Mouse (Mus musculus) intestine, embryonic 15.5 days (tissue): Measurements from ENCODE around the gene Trim14. TPM values are rescaled to one million over a fixed set of nuclear protein-coding genes. Genes with fewer than 3 reads are reported as not detected.
A peak's percentile ranks its signal among the peaks of the same experiment; 100 is the strongest.

ENCODE experiments used
- ATAC-seq: fragments of 200-750 bp; cut with Nextera tagmentation; 2 replicates; pipeline ENCODE4 v1.8.0; 2017; ENCODE audit warnings: moderate TSS enrichment, moderate library complexity
- H3K27ac ChIP-seq: fragments of 300-500 bp; sonication (generic); 2 replicates; pipeline ENCODE4 v1.5.1; 2015; ENCODE audit warnings: mild to moderate bottlenecking, inconsistent platforms
- H3K27me3 ChIP-seq: fragments of 300-500 bp; sonication (generic); replicated peaks from 2 replicates; pipeline ENCODE4 v1.6.1; 2015; ENCODE audit warnings: inconsistent platforms
- H3K36me3 ChIP-seq: fragments of 300-500 bp; sonication (generic); 2 replicates; pipeline ENCODE4 v1.6.1; 2015; ENCODE audit warnings: inconsistent platforms
- H3K4me1 ChIP-seq: fragments of 300-500 bp; sonication (generic); replicated peaks from 2 replicates; pipeline ENCODE4 v1.6.1; 2015; ENCODE audit warnings: inconsistent platforms
- H3K4me2 ChIP-seq: fragments of 300-500 bp; sonication (generic); replicated peaks from 2 replicates; pipeline ENCODE4 v1.6.1; 2015; ENCODE audit warnings: mild to moderate bottlenecking, inconsistent platforms
- H3K4me3 ChIP-seq: fragments of 300-500 bp; sonication (generic); replicated peaks from 2 replicates; pipeline ENCODE4 v1.5.1; 2015; ENCODE audit warnings: inconsistent platforms
- H3K9ac ChIP-seq: fragments of 300-500 bp; sonication (generic); 2 replicates; pipeline ENCODE4 v1.6.1; 2015; ENCODE audit warnings: inconsistent platforms
- H3K9me3 ChIP-seq: fragments of 300-500 bp; sonication (generic); 2 replicates; pipeline ENCODE4 v1.6.1; 2016; ENCODE audit warnings: inconsistent platforms
- WGBS: fragments of 180-500 bp; shearing (Covaris S2); methylation state at CpG from one replicate; pipeline ENCODE4 v1.1.7; 2015; 5-methylcytosine and 5-hydroxymethylcytosine counted together
- polyA plus RNA-seq: library from polyadenylated mRNA; unstranded; fragments of >200 nt; fragmentation: Nextera tagmentation; extraction: Ambion mirVana; gene quantifications from 2 replicates; pipeline ENCODE4 v1.2.1, GENCODE M21; 2015

Gene Trim14
- polyA plus RNA-seq, 1 experiment from 2014 or later, result 12.6 TPM

DNA sequence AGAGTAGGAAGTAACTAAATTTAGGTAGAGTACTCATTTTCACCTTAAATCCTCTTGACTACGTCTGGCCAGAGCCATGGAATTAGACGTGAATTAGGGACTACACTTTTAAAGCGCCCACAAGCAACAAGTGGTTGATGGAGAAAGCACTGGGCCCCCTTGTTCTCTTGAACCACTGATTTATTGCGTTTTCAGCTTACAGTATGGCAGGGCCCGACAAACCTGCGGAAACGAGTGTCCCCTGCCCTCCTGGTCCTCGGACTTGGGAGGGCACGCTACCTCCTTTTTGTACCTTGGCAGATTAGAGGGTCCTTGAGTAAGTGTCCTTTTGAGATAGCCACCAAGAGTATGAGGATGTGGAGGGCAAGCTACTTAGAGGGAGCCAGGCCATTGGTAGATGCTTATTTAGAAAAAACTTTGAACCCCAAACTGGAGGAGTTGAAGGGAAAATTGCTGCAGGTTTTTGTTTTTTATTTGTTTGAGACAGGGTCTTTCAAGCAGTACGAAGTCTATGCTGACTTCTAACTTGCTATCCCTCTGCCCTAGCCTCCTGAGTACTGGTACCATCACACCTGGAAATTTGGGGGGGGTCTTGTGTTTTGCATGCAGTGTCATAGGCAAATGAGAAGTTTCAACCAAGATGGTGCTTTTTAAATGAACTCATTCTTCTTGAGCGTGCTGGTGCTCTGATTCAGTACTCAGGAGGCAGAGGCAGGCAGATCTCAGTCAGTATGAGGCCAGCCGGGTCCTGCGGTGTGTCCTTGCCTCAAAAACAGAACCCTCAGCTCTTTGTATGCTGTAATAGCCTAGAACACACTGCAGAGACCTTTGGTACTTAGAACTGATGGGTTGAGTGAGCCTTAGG lies 82.9 kb downstream of the Trim14 start:
- H3K9ac ChIP-seq, result peak overlapping the region; percentile 98
- WGBS, result 32% methylated on average over 13 of the region's 13 CpGs

GRCm38 (mm10) chr4:46452481-46452850 lies 83.5 kb downstream of the Trim14 start:
- Histone ChIP-seq H3K36me3 (no peaks in the 10 kb centered on the region), H3K9ac (peak overlapping the region; percentile 98), H3K27ac (peak overlapping the region; percentile 100), H3K4me2 (peak overlapping the region; percentile 80), H3K27me3 (no peaks in the 10 kb centered on the region), H3K9me3 (no peaks in the 10 kb centered on the region), H3K4me3 (peak overlapping the region; percentile 94), H3K4me1 (peaks cover 18% of the 10 kb centered on the region)
- peak; percentile 54 for ATAC-seq
- WGBS, result 0% methylated on average over 19 of the region's 19 CpGs

More for the DNA sequence above, 82.9 kb downstream of the Trim14 start:
- no peak for ATAC-seq
- Histone ChIP-seq H3K4me3 (peak overlapping the region; percentile 94), H3K4me1 (peaks cover 18% of the 10 kb centered on the region), H3K9me3 (no peaks in the 10 kb centered on the region), H3K27ac (peak overlapping the region; percentile 100), H3K27me3 (no peaks in the 10 kb centered on the region), H3K4me2 (peak overlapping the region; percentile 80), H3K36me3 (no peaks in the 10 kb centered on the region)

DNA sequence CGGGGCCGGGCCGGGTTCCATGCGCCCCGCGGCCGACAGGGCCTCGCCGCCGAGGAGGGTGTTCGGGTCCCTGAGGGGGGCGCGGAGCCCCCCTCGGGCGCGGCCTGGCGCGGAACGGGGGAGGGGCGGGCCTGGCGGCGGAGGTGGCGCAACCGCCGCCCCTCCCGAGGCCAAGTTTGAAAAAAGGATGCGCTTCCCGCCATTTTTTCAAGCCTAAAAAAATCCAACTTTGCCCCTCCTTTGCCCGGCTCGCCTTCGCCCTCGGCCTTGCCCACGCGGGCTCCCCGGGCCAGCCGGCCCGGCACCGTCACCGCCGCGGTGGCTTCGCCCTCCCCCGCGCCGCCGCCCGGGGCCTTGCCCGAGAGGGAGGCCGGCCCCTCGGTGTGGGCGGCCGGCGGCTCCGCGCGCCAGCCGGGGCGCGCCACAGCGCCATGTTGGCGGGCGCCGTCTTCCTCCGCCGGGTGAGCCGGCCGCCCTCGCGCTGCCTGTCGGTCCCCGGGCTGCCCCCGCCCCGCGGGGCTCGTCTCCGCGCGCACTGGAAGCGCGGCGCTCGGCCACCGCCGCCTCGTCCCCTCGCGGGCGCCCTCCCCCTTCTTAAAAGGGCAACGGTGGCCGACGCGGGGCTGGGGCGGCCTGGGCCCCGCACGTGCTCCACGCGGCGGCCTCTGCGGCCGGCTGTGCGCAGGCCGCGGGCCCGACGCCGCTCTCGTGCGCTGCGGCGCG lies 84.0 kb downstream of the Trim14 start:
- H3K4me2 ChIP-seq, result peak overlapping the region; percentile 80
- peak; percentile 50 for ATAC-seq
- H3K9ac ChIP-seq, result peak overlapping the region; percentile 98
- peaks cover 18% of the 10 kb centered on the region for H3K4me1 ChIP-seq
- WGBS, result under 1% methylated on average over 98 of the region's 111 CpGs
- no peaks in the 10 kb centered on the region for H3K27me3 ChIP-seq
- no peaks in the 10 kb centered on the region for H3K36me3 ChIP-seq
- H3K4me3 ChIP-seq, result peak overlapping the region; percentile 94
- H3K27ac ChIP-seq, result peak overlapping the region; percentile 100
- no peaks in the 10 kb centered on the region for H3K9me3 ChIP-seq

GRCm38 (mm10) chr4:46451240-46451757 lies 84.6 kb downstream of the Trim14 start:
- no peaks in the 10 kb centered on the region for H3K36me3 ChIP-seq
- H3K4me2 ChIP-seq, result peak overlapping the region; percentile 81
- H3K4me3 ChIP-seq, result peak overlapping the region; percentile 94
- H3K4me1 ChIP-seq, result peaks cover 14% of the 10 kb centered on the region
- WGBS, result under 1% methylated on average over 57 of the region's 70 CpGs
- peak overlapping the region; percentile 98 for H3K9ac ChIP-seq
- peak overlapping the region; percentile 100 for H3K27ac ChIP-seq
- peak; percentile 49 for ATAC-seq
- H3K9me3 ChIP-seq, result no peaks in the 10 kb centered on the region
- H3K27me3 ChIP-seq, result no peaks in the 10 kb centered on the region

DNA sequence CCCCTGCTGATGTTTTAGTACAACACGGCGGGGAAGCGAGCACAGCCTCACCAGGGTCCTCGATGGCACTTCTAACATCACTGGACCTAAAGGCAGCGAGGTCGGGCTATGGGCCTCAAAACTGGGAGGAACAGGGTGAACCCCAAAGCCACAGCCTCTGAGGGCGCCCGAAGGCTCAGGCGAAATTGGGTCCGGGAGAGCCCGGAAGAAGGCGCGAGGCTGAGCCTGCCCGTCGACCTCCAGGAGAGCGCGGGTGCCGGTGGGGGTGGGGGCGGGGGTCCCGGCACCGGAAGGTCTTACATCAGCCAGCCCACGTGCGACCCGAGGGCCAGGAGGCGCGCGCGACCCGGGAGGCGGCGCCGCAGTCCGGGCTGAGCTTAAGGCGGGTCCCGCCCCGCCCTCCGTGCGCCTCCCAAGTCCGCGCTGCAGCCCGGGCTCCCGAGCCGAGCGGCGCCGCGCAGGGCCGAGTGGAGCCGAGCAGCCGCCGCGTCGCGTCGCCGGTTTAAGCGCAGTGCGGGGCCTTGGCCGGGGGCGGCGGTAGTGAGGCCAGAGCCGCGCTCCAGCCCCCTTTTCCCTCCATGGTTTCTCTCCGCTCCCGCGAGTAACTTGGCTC lies 85.3 kb downstream of the Trim14 start, which contains the start of gene Anp32b:
Gene Anp32b, plus strand, starts transcription at position 384 of the 613 bp plus-strand sequence.
- Histone ChIP-seq H3K4me1 (peaks cover 14% of the 10 kb centered on the region), H3K27me3 (no peaks in the 10 kb centered on the region), H3K4me2 (peak within 1 kb of the TSS; percentile 81), H3K36me3 (no peaks in the 10 kb centered on the region), H3K4me3 (peak within 1 kb of the TSS; percentile 94), H3K9me3 (no peaks in the 10 kb centered on the region), H3K27ac (peak within 1 kb of the TSS; percentile 100), H3K9ac (peak within 1 kb of the TSS; percentile 98)
- peak; percentile 95 for ATAC-seq
- WGBS, result under 1% methylated on average over 53 of the region's 66 CpGs

DNA sequence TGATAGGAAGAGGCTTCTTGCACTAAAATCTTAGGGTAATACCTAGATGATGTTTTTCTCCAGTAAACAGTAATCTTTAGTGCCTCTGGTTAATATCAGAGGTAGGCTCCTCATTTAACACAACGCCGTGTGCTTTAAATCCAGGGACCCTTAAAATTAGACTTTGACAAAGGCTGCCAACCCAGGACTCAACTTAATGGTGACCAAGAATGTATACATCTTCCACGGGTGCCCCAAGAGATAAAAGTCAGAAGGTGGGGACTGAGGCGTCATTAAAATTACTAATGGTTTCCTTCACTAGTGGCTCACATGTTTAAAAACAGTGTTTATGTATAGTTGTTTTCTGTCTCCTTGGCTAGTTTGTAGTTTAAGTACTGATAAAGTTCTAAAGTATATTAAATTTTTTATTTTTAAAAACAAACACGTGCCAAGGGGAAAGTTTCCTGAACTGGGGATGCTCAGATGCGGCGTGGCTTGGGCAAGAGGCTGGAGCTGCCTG lies 85.9 kb downstream of the Trim14 start:
- Histone ChIP-seq H3K27me3 (no peaks in the 10 kb centered on the region), H3K4me1 (peaks cover 12% of the 10 kb centered on the region), H3K9me3 (no peaks in the 10 kb centered on the region), H3K4me2 (peak overlapping the region; percentile 81), H3K9ac (peak overlapping the region; percentile 98), H3K36me3 (no peaks in the 10 kb centered on the region), H3K4me3 (peak overlapping the region; percentile 94), H3K27ac (peak overlapping the region; percentile 100)
- no peak for ATAC-seq
- 19% methylated on average over 7 of the region's 7 CpGs for WGBS

GRCm38 (mm10) chr4:46448886-46449285 lies 87.1 kb downstream of the Trim14 start:
- H3K36me3 ChIP-seq, result no peaks in the 10 kb centered on the region
- no peaks in the 10 kb centered on the region for H3K9me3 ChIP-seq
- H3K4me1 ChIP-seq, result 0 out of 2 replicates have a peak, but pooled peaks cover 4% of the 10 kb centered on the region
- H3K27me3 ChIP-seq, result no peaks in the 10 kb centered on the region
- H3K9ac ChIP-seq, result no peak overlapping the region
- 48% methylated on average over 6 of the region's 6 CpGs for WGBS
- no peak overlapping the region for H3K4me3 ChIP-seq
- no peak for ATAC-seq
- H3K4me2 ChIP-seq, result no peak overlapping the region
- no peak overlapping the region for H3K27ac ChIP-seq

DNA sequence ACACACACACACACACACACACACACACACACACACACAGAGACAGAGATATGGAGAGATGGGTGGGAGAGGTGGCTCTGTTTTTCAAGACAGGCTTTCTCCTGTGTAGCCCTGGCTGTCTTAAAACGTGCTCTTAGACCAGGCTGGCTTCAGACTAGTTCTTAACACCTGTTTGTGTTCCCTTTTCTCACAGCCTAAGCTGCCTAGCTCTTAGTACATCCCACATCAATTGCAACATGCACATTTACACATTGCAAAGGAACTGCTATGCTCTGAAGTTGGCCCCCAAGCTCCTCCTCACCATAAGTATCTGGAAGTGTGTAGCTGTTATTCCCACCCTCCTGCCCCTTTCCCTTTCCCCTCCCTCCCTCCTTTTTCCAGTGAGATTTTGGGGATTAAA lies 88.5 kb downstream of the Trim14 start:
- no peak overlapping the region for H3K9ac ChIP-seq
- H3K4me1 ChIP-seq, result no peaks in the 10 kb centered on the region
- H3K4me2 ChIP-seq, result no peak overlapping the region
- no peak overlapping the region for H3K27ac ChIP-seq
- H3K9me3 ChIP-seq, result no peaks in the 10 kb centered on the region
- no peaks in the 10 kb centered on the region for H3K36me3 ChIP-seq
- H3K4me3 ChIP-seq, result no peak overlapping the region
- ATAC-seq, result no peak
- 44% methylated on average over 1 of the region's 1 CpGs for WGBS
- H3K27me3 ChIP-seq, result no peaks in the 10 kb centered on the region

GRCm38 (mm10) chr4:46445237-46445945 lies 90.5 kb downstream of the Trim14 start:
- H3K9me3 ChIP-seq, result no peaks in the 10 kb centered on the region
- no peaks in the 10 kb centered on the region for H3K36me3 ChIP-seq
- no peaks in the 10 kb centered on the region for H3K27me3 ChIP-seq
- no peak overlapping the region for H3K4me2 ChIP-seq
- H3K4me1 ChIP-seq, result no peaks in the 10 kb centered on the region
- no peak overlapping the region for H3K27ac ChIP-seq
- H3K4me3 ChIP-seq, result no peak overlapping the region
- 51% methylated on average over 9 of the region's 9 CpGs for whole genome bisulfite sequencing
- ATAC-seq, result peak; percentile 57; the same call in 1 of the 2 replicates
- no peak overlapping the region for H3K9ac ChIP-seq
